Mouse (Mus musculus): ENCODE data around the gene Stil.
A peak's percentile ranks its signal among the peaks of the same experiment; 100 is the strongest.

The Stil gene

GRCm38 (mm10) chr4:115048190-115048589 lies 48.2 kb downstream of the Stil start:
- DNase-seq (ENCODE audit: low spot score in 2 of 2), result no peak

GRCm38 (mm10) chr4:115051245-115051644 lies 51.3 kb downstream of the Stil start:
- no peak for DNase-seq (ENCODE audit: low spot score in 2 of 2)

DNA sequence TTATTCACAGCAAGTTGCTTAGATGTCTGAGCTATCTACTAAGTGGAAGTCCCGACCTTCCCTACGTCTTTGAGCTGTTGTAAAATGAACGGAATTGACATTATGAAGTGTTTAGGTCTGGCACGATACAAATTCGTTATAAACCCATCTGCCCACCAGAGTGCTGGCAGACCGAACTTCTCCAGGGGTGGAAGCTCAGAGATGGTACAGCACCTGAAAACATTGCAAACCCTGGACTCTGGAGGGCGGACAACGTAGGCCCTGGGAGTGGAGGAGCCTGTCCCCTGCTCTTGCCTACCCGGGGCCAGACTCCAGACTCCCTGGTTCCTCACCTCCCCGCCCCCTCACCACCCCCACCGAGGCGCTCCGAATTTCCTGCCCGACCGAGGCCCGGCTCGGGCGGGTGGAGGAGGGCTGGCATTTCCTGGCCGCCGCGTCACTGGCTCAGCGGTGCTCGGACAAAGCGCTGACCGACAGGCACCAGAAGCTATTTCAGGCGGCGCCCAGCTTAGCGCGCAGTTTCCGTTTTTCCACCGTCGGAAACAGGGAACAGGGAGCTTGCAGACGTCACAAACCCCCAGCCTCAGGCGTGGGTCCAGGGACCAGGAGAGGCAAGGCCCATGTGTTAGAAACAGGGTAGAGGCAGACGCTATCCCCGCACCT lies 52.5 kb downstream of the Stil start:
- peak; percentile 83 to 85 for DNase-seq (ENCODE audit: low spot score in 2 of 2)

DNA sequence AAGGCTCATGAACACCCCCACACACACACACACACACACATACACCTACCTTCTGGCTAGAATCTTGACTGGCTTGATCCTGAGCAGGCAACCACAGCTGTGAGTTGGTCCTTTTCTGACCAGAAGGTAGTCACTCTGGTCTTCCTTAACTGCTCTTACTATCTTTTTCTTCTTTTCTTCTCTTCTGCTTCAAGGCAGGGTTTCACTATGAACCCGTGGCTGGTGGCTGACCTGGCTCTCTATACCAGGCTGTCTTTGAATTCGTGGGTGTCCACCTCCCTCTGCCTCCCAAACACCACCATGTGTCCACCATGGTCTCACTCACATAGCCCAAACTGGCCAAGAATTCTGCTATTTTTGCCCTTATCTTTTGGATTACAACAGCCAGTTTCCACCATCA lies 55.1 kb downstream of the Stil start:
- DNase-seq (ENCODE audit: low spot score in 2 of 2), result no peak

DNA sequence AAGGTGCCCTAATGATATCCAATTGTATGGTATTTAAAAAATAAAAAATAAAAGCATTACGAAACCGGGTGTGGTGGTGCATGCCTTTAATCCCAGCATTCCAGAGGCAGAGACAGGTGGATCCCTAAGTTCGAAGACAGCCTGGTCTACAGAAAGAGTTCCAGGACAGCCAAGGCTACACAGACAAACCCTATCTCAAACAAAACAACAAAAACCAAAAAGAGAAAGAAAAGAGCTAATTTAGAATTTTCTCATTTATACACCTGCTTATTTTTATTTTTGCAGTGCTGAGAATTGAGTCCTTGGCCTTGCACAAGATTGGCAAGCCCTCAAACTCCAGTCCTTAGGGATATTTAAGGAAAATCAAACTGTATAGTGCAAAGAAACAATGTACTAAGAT lies 55.7 kb downstream of the Stil start:
- DNase-seq (ENCODE audit: low spot score in 2 of 2), result no peak

GRCm38 (mm10) chr4:115056371-115056920 lies 56.5 kb downstream of the Stil start, which contains the start of gene Tal1:
TSS of gene Tal1 (plus strand) at chr4:115056426.
- peak; percentile 45 to 50 for DNase-seq (ENCODE audit: low spot score in 2 of 2)

DNA sequence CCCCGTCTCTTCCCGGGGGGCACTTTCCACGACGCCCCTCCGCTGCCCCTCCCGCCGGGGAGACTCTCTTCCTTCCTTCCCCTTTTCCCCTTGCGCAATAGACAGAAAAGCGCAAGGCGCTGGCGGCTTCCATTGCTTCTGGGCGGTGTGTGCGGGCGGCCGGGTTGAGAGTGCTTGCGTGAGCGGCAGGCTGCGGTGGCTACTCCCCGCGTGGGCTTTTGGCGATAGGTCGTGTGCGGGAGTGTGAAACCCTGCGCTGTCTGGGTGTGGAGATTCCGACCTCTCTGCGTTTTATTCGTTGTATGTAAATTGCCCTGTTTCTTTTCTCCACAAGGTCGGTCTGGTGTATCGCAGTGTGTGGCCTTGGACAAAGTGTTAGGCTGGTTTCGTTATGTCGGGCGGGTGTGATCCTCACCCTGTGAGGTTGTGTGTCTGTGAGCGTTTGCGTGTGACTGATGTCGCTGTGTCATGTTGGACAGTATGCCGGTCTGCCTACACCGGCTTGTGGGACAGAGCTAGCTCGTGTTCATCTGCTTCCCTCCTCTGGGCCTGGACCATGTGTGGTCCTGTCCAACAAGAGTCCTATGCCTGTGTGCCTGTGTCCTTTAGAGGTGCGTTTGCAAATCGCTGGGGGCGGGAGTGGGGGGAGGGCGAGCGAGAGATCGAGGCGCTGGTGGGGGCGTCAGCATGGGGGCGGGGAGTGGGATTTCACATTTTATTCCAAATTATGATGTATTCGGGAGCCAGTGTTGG lies 57.1 kb downstream of the Stil start:
- peak; percentile 71 to 78 for DNase-seq (ENCODE audit: low spot score in 2 of 2)

DNA sequence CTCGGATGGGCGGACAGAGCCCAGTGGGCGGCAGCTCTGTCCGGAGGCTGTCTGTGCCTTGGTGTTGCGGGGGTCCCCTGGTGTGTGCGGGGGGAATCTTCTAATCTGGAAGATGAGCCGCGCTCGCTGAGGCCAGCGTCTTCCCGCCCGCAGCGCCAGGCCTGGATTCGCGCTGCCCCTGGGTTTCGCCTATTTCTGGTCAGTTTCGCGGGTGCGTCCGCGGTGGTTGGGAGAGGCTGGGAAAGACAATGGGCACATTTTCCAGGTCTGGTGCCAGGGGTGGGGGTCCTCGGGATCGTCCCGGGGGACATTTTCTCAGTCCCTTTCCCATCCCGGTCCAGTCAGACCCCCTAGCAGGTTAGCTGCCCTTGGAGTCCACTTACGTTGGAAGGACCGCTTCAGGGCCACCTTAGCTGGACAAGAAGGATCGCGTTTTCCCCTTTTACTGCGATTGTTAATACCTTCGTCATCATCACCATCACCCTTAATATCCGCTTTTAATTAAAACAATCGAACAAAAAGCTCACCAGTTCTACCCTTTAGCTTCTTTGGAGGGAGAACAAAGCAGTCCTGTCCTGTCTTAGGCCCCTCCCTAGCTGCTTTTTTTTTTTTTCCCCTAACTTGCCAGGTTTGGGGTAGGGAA lies 57.8 kb downstream of the Stil start:
- DNase-seq (ENCODE audit: low spot score in 2 of 2), result peak in 1 of 2 experiments; percentile 34

GRCm38 (mm10) chr4:115058317-115058761 lies 58.4 kb downstream of the Stil start:
- peak in 1 of 2 experiments; percentile 29 for DNase-seq (ENCODE audit: low spot score in 2 of 2)

DNA sequence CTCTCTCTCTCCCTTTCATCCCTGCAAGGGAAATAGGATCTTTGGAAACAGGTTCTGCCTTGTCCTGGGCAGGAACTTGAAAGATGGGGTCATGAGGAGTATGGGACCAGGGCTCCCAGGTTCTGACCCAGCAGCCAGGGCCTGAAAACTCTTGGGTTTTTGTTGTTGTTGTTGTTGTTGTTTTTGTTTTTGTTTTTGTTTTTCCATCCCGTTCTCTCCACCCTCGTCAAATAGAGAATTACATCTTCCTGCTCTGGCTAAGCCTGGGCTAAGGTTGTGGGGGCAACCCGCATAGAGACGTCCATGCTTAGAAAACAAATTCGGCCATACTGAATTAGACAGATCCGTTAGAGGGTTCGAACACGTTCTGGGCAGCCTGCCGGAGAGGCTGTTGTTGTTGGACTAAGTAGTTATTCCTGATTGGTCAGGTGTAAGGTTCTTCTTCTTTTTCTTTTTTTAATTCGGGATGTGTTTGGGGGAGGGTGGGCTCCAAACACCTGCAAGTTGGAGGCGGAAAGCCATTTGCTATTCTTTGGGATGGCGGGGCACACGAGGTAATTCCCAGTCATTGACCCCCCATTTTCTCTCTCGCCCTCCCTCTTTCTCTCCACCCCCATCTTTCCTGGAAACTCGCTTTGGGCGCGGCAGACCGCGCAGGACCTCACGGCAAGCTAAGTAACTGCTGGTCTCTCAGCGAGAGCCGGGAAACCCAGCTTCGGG lies 59.1 kb downstream of the Stil start:
- DNase-seq (ENCODE audit: low spot score in 2 of 2), result peak in 1 of 2 experiments; percentile 46

DNA sequence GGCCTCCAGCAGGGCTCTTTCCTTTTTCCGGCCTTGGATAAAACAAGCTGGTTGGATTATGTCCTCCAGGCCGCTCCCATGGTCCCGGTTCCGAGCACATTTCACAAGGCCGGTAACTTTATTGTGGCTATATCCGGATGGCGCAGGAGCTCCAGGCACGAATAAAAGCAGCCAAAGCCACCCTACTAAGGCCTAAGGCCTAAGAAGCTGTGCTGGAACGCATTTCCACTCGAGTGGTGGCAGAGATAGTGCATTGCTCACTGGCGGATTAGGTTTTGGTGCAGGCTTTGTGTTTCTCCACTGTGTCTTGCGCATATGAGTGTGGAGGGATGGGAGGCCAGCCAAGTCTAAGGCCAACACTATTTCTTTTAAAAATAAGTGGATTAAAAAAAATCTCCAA lies 59.9 kb downstream of the Stil start:
- DNase-seq (ENCODE audit: low spot score in 2 of 2), result peak; percentile 34 to 58

DNA sequence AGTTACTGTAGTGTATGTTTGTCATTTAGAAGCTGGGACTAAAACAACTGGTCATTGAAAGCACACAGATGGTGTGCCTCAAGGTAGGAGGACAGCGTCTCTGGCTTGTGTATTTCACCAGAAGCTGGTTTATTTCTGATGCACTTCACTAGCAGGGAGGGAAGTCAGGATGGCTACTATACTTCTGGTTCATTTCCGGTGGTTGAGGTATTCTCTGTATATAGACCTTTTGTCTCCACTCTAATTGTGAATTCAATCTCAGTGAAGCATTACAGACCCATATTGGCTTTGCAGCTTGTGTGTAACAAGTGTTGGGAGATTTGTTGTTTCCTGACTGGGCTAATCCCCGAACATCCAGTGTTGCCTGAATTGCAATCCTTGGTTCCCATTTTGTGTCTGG lies 60.8 kb downstream of the Stil start:
- no peak for DNase-seq (ENCODE audit: low spot score in 2 of 2)

DNA sequence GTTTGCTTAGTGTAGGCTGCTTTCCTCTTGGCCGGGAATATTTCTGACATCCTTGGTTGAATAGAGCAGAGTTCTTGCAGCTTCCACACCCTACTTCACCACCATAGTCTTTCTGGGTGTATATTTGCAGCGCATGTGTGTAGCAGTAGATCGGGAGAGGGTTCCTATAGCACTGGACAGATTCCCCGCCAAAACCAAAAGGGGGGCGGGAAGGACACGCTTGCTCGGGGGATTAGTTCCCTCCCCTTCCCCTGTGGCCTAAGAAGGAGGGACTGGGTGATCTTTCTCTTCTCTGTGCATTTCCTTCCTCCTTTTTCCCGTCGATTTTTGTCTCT lies 62.5 kb downstream of the Stil start:
- no peak for DNase-seq (ENCODE audit: low spot score in 2 of 2)

GRCm38 (mm10) chr4:115062875-115063517 lies 63.0 kb downstream of the Stil start:
- no peak for DNase-seq (ENCODE audit: low spot score in 2 of 2)

DNA sequence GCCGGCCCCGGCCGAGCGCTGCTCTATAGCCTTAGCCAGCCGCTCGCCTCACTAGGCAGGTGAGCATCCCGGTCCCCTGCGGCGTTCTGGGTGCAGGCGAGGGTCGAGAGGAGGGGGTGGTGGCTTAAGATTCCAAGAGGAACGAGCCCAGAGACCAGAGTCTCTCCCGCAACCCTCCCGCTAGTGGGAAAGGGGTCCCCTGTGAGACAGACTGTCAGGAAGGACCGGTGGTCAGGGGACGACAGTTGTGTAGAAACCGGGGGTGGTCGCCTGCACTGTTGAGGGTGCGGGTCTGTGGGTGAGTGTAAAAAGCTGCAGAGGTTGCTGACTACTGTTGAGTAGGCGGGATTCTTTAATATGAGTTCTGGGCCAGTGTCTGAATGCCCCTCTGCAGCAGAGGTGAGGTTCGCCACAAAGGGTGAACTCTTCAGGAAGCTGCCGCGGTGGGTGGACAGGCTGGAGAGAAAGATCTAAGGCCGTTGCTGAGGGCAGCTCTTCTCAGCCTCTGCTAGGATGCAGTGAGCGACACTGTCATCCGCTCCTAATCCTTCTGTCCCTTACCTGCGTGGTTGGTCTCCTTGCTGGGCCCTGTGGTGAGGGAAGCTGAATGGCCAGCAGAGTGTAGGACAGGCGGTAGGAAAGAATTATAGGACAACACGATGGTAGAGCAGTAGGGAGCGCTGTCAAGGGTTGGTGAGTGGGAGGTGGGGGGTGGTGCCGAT lies 63.7 kb downstream of the Stil start:
- DNase-seq (ENCODE audit: low spot score in 2 of 2), result no peak

DNA sequence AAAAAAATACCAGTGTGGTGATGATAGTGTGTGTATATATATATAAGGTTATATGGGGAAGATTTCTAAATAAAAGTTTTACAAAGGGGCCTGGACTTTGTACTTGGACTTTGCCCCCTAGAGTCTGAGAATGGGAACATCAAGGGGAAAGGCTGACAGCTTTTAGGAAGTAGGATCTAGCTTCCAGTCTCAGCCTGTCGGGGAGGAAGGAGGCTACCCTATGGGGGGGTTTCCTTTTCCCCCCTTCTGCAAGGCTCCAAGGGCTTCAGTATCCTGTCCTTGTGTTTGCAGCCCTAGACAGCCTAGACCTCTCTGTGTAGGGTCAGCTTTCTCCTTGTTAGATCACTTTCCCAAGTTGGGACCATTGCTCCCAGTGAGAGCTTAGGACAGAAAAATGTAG lies 71.7 kb downstream of the Stil start:
- DNase-seq (ENCODE audit: low spot score in 2 of 2), result no peak

- no peak for DNase-seq (ENCODE audit: low spot score in 2 of 2)
Measured at GRCm38 (mm10) chr4:115074789-115075188, 74.8 kb downstream of the Stil start.

DNA sequence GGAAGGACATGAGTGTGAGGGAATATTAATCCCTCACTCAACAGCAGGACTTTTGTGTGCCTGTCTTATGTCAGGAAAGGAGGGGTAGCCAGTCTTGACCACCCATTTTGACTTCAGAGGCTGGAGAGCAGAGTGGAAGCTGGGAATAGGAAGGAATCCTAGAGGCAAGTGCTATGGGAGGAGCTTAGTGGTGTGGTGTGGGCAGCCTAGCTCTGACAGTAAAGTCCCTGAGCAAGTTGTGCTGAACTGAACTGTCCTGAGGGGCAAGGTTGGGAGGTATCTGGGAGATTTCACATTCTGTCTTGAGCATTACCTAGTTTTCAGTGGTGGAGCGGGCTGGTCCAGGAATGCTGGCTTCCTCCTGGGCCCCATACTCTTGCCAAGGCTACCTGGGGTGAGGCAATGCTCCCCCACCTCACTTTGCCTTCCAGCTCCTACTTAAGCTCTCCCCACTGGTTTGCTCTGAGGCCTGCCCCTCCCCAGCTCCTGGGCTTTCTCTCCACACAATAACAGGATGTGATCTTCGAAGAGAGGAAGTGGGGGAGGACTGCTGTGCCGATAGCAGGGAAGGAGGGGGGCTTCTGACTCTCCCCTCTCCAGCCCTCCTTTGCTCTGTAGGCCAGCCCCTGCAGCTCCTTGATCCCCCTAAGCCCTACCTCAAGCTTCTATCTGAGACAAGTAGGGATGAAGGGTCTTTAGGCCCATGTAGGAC lies 75.4 kb downstream of the Stil start:
- peak; percentile 49 to 74 for DNase-seq (ENCODE audit: low spot score in 2 of 2)

DNA sequence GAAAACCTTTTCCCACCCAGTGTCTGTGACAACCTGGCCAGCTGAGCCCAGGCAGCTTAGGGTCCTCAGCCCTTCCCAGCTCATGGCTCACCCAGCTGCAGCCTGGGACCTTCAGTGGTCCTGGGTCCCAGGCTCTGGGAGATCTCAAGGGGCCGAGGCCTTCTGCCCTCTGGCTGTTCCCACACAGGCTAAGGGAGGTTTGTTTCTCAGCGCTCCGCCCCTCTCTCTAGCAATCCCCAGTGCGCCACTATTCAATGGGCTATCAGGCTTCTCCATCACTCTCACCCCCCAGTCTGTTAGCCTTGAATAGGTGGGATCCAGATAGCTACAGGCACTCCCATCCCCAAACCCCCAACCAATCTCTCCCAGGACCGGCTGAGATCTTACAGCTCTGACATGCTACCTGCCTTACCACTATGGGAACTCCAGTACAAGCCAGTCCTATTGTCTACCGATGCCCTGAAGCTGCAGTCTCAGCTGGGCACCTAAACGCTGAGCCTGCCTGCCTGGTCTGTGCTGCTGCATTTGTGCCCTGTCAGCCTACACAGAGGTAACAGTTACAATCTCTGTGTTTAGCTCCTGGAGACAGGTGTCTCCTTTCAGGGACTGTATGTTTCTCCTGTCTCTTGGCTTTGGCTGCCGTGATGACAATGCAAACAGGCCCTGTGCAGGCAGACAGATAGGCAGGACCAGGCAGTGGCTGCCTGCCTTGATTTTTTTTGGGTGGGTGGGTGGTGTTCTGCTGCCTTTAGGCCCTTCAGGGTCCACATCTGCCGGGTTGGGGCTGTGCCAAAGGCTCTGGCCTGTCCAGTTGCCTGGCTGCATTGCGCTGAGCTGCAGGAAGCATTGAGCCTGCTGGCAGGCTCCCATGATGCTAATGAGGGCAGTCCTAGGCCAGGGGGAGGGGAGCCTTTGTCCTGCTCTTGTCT lies 79.2 kb downstream of the Stil start:
- DNase-seq (ENCODE audit: low spot score in 2 of 2), result peak in 1 of 2 experiments; percentile 40
